Mouse (Mus musculus) gastrocnemius, postnatal 36 days (tissue): Measurements from ENCODE around the gene Angptl1. TPM values are rescaled to one million over a fixed set of nuclear protein-coding genes. Genes with fewer than 3 reads are reported as not detected.

Source experiments
- DNase-seq, 2 experiments: peaks; one replicate each; pipeline ENCODE4 v3.0.0; 2022
- intact Hi-C: fragments of 180-260 bp; cut with DNase I; formaldehyde crosslinking; loops from one replicate; pipeline ENCODE4 v1.15.1; 2025
- long read RNA-seq, 2 experiments: library from polyadenylated mRNA; stranded (forward); transcript quantifications; one replicate each; pipeline ENCODE4 v2.0.0; 2021
- total RNA-seq, 2 experiments: library from RNA; stranded (reverse); gene quantifications; 2 replicates each; pipeline ENCODE4 v1.2.3; 2021

Gene Angptl1
- total RNA-seq: 10 to 100 TPM in 1 of 2 experiments, 1 to 10 TPM in 1; 8.9 to 13.3 TPM
- long read RNA-seq, experiment 1, transcript Angptl1-201 (5 exons, 2,651 nt): major isoform, 13 of 16 reads
- long read RNA-seq, experiment 1, partial matches to known transcripts: 1 of 16 reads
- long read RNA-seq, experiment 1, other reads (novel, unspliced or antisense): 1 of 16 reads
- long read RNA-seq, experiment 2, transcript Angptl1-201 (5 exons, 2,651 nt): major isoform, 5 of 6 reads
- long read RNA-seq, experiment 2, partial matches to known transcripts: 1 of 6 reads
- long read RNA-seq, experiment 2, other reads (novel, unspliced or antisense): 0 of 6 reads

- intact Hi-C loops: no loop called here
- DNase-seq: no peak
Observed at GRCm38 (mm10) chr1:156838177-156838576, at the start of gene Angptl1. TSS of gene Angptl1 (plus strand) at chr1:156838562.

DNA sequence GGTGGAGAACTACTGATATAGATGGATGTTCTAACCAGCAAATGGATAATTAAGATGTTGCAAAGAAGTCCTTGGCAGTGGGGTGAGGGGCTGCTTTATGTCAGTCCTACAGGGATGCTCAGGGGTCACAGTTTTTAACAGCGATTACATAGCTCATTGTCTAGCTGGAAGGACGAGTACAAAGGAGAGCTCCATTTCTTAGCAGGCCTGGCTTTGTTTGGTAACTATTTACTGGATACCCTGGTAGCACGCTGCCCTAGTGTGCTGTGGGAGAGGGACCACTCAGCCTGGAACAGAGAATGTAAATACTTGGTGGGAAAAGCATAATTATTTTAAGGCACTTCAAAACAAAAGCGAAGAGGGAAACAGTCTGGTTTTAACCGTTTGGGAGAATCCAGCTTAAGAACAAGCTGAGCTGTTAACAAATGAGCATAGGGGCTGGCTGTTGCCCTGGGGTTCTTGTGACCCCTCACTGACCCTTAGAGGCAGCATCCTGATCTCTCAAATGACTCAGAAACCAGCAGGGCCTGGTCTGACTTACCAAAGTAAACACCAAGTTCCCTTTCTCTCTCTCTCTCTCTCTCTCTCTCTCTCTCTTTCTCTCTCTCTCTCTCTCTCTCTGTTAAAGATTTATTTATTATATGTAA is 48.4 kb upstream of the Angptl1 start:
- DNase-seq: no peak
- intact Hi-C loops: no loop called here

DNA sequence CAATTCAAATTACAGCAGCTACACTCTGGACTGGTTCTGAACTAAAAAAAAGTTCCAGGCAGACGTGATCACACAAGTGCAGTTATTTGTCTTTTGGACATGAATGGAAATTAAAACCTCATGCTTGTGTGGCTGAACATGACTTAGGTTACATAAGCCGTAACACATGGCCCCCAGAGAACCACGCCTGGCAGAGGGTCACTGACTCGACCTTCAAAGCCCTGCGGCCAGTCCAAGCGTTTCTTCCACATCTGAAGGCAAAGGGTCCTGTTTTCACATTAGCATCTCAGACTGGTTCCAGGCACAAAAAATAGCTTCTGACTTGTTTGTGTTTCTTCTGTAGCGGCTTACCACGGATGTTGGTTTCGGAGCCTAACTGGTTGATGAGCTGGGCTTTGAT is 42.1 kb upstream of the Angptl1 start:
- peak; percentile 61 to 62 for DNase-seq
- intact Hi-C loops: no loop called here

DNA sequence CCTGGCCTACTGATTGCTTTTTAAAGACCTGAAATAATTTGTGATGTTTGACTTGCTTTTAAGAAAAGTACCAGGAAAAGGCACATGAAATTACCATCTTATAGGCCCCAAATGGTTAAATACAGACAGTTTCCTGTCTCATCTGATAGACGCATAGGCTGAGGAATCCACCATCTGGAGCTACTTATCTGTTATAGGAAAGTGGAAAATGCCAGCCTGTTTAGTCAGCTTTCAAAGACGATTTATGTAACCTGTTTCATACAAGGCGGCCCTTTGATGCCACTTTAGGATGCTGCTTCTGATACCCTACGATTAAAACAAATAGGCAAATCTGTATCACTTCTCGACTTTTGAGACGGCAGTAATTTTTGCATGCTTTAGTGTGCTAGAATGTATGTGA is 37.1 kb upstream of the Angptl1 start:
- intact Hi-C loops: no loop called here

GRCm38 (mm10) chr1:156808332-156808731 is 30.0 kb upstream of the Angptl1 start:
- DNase-seq: no peak
- intact Hi-C loops: no loop called here

More for the DNA sequence above, 37.1 kb upstream of the Angptl1 start:
- no peak for DNase-seq

GRCm38 (mm10) chr1:156811928-156812327 is 26.4 kb upstream of the Angptl1 start:
- intact Hi-C loops: no loop called here
- no peak for DNase-seq

- intact Hi-C loops: no loop called here
- DNase-seq: no peak
Observed at GRCm38 (mm10) chr1:156812716-156813115, 25.6 kb upstream of the Angptl1 start.

GRCm38 (mm10) chr1:156813485-156813884 is 24.9 kb upstream of the Angptl1 start:
- intact Hi-C loops: no loop called here

GRCm38 (mm10) chr1:156819236-156819635 is 19.1 kb upstream of the Angptl1 start:
- intact Hi-C loops: no loop called here
- no peak for DNase-seq

More at GRCm38 (mm10) chr1:156813485-156813884, 24.9 kb upstream of the Angptl1 start:
- DNase-seq: no peak

DNA sequence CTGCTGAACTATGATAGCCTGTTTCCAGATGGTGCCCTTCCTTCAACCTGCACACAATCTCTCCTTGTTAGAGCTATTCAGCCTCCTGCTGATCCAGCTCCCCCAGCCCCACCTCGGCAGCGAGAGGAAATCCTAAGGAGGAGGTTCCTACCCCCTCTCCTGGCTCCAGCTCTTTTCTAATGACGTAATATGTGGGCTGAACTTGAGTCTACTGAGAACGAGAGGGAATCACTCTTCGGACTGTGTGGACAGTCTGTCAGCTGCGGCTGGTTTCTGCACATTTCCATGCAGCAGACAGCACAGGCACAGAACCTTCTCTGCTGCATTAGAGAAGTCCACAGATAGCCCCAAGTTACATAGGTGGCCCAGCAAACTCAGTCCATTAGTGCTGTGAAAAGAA is 333 bp downstream of the Angptl1 start:
- intact Hi-C loops: no loop called here
- DNase-seq: peak; percentile 47 to 56

DNA sequence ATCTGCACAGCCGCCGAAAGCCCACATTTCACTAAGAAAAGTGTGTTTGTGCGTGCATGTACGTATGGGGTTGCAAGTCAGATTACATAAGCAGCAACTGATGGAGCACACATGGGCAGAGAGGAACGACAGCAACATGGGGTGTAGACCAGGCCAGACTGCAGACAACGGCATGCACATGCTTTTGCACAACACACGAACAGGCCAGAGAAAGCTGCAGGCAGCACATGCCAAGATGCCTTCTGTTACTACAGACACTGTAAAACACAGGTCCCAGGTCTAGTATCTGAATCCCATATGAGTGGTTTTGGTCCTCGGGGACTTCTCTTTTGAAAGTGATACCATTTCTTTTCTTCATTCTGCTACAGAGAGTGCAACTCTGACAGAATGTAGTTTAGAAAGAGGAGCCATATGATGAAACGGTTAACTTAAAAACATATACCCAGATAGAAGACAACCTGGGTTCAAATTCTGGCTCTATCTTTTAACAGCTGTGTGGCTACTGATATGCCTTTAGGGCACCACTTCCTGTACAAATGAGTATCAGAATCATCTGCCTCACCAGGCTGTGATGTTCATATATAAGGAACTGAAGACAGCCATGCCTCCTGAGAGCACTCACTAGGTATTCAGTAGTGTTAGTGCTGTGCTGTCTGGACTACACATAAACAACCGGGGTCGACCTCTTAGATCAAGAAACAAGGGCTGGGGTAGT is 3.4 kb downstream of the Angptl1 start:
- intact Hi-C loops: no loop called here
- DNase-seq: no peak

GRCm38 (mm10) chr1:156847098-156847497 is 8.7 kb downstream of the Angptl1 start:
- intact Hi-C loops: no loop called here
- no peak for DNase-seq

DNA sequence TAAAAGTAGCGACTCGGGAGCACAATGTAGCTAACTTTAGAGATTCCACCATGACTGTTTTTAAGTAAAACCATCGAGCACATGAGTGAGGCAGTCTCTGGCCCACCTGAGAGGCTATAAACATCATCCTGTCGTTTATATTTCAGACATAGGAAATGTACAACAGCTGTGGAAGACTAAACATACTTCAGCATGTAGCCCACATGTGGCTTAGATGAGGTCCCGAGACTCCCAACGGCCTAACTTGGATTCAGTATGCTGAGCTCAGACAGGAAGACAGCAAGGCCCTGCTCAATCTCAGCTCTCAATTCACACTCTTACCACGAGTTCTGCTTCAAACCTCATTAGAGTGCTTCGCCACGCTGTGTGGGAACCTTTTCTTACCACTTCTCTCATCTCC is 14.0 kb downstream of the Angptl1 start:
- no peak for DNase-seq
- intact Hi-C loops: no loop called here

GRCm38 (mm10) chr1:156852872-156853271 is 14.5 kb downstream of the Angptl1 start:
- intact Hi-C loops: no loop called here
- no peak for DNase-seq

GRCm38 (mm10) chr1:156854558-156854957 is 16.2 kb downstream of the Angptl1 start:
- no peak for DNase-seq

GRCm38 (mm10) chr1:156856666-156857065 is 18.3 kb downstream of the Angptl1 start:
- DNase-seq: no peak
- intact Hi-C loops: no loop called here

More at GRCm38 (mm10) chr1:156854558-156854957, 16.2 kb downstream of the Angptl1 start:
- intact Hi-C loops: no loop called here

DNA sequence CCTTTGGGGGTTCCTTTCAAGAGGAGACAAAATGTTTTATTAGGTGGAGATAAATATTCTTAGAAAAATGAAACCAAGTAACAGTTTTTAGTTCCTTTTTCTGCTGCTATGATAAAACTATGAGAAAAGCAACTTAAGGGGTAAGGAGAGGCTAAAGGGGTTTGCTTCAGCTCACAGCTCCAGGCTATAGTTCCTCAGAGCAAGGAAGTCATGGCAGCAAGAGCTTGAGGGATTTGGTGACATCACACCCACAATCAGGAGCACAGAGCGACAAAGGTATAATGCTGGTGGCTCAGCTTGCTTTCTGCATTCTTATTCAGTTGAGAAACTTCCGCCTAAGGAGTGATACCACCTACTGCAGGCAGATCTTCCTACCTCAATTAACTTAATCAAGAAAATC is 20.8 kb downstream of the Angptl1 start:
- DNase-seq: no peak
- intact Hi-C loops: no loop called here

GRCm38 (mm10) chr1:156859711-156860250 is 21.4 kb downstream of the Angptl1 start:
- no peak for DNase-seq
- intact Hi-C loops: no loop called here

GRCm38 (mm10) chr1:156860266-156860665 is 21.9 kb downstream of the Angptl1 start:
- DNase-seq: no peak
- intact Hi-C loops: no loop called here

- intact Hi-C loops: no loop called here
- DNase-seq: no peak
Observed at GRCm38 (mm10) chr1:156861475-156862043, 23.2 kb downstream of the Angptl1 start.

- no peak for DNase-seq
- intact Hi-C loops: no loop called here
Observed at GRCm38 (mm10) chr1:156863726-156864125, 25.4 kb downstream of the Angptl1 start.
